Mouse (Mus musculus): ENCODE measurements around the gene Tspan31. TPM values are rescaled to one million over a fixed set of nuclear protein-coding genes. Genes with fewer than 3 reads are reported as not detected.

The Tspan31 gene
- total and polyA plus RNA-seq, 3 experiments: 79.9 to 148 (median 85.9) TPM

- Histone ChIP-seq H3K36me3 (replicated peaks in 1 of 2; ENCODE audit: control insufficient read depth in 1 of 2, insufficient read depth in 1 of 2, low read length in 1 of 2) (peaks cover 10 to 35% of the 10 kb centered on the region in 2 experiments), H3K27me3 (replicated peaks) (no peaks in the 10 kb centered on the region), H3K27ac (ENCODE audit: insufficient read depth, low read depth) (no peak overlapping the region), H3K9ac (ENCODE audit: insufficient read depth, low read depth) (no peak overlapping the region), H3K4me3 (replicated peaks in 1 of 3; ENCODE audit: low read depth in 2 of 3, low read length in 2 of 3, poor library complexity in 1 of 3) (no peak overlapping the region), H3K9me3 (replicated peaks; ENCODE audit: low read length) (no peaks in the 10 kb centered on the region), H3K4me1 (ENCODE audit: control insufficient read depth in 1 of 2, insufficient read depth in 2 of 2) (peaks cover 4 to 16% of the 10 kb centered on the region in 2 experiments), H3K4me2 (ENCODE audit: insufficient read depth, low read depth, poor library complexity, severe bottlenecking) (no peak overlapping the region), H3K79me2 (replicated peaks; ENCODE audit: control insufficient read depth, extremely low read depth, insufficient read depth, poor library complexity, severe bottlenecking) (peaks cover 2% of the 10 kb centered on the region; the same call in 1 of the 2 replicates)
- dilution Hi-C loops (cut with MboI; ENCODE audit: extremely low pct_ligation_motif_present, extremely low pct_unique_long_range_greater_than_20kb, low sequenced_read_pairs): no loop called here
- in situ Hi-C loops (cut with MboI; ENCODE audit: low pct_ligation_motif_present, low pct_unique_long_range_greater_than_20kb, low sequenced_read_pairs): no loop called here
- no peak for DNase-seq (ENCODE audit: extremely low read depth)
- TF ChIP-seq NRF1 (IDR thresholded peaks at IDR 0.05; ENCODE audit: low read depth, low read length): no peak
- TF ChIP-seq CHD1 (IDR thresholded peaks at IDR 0.05; ENCODE audit: low read depth, low read length): no peak
- TF ChIP-seq USF1 (IDR thresholded peaks at IDR 0.05; ENCODE audit: low read depth, low read length): no peak
- no peak for TF ChIP-seq MAFK (IDR thresholded peaks at IDR 0.05; ENCODE audit: insufficient replicate concordance, low read length)
- no peak for TF ChIP-seq MEF2A (IDR thresholded peaks at IDR 0.05; ENCODE audit: borderline replicate concordance, low read depth, low read length)
- TF ChIP-seq ZMIZ1 (IDR thresholded peaks at IDR 0.05; ENCODE audit: low read depth, low read length): no peak
- TF ChIP-seq POLR2AphosphoS2 (IDR thresholded peaks at IDR 0.05; ENCODE audit: low read depth, low read length): no peak
- no peak for TF ChIP-seq MAX (IDR thresholded peaks at IDR 0.05; ENCODE audit: low read length)
Observed at GRCm38 (mm10) chr10:127033301-127033741, 36.7 kb downstream of the Tspan31 start.

- Histone ChIP-seq H3K9me3 (replicated peaks; ENCODE audit: low read length) (no peaks in the 10 kb centered on the region), H3K4me2 (ENCODE audit: insufficient read depth, low read depth, poor library complexity, severe bottlenecking) (peak within 1 kb of the TSS; percentile 23), H3K36me3 (replicated peaks in 1 of 2; ENCODE audit: control insufficient read depth in 1 of 2, insufficient read depth in 1 of 2, low read length in 1 of 2) (peaks cover 32 to 46% of the 10 kb centered on the region in 2 experiments), H3K79me2 (replicated peaks; ENCODE audit: control insufficient read depth, extremely low read depth, insufficient read depth, poor library complexity, severe bottlenecking) (peaks cover 2% of the 10 kb centered on the region; the same call in 1 of the 2 replicates), H3K4me3 (replicated peaks in 1 of 3; ENCODE audit: low read depth in 2 of 3, low read length in 2 of 3, poor library complexity in 1 of 3) (peak within 1 kb of the TSS; percentile 58 to 99 (median 97)), H3K9ac (ENCODE audit: insufficient read depth, low read depth) (peak within 1 kb of the TSS; percentile 98), H3K4me1 (ENCODE audit: control insufficient read depth in 1 of 2, insufficient read depth in 2 of 2) (peaks cover 4 to 16% of the 10 kb centered on the region in 2 experiments), H3K27me3 (replicated peaks) (no peaks in the 10 kb centered on the region), H3K27ac (ENCODE audit: insufficient read depth, low read depth) (peak within 1 kb of the TSS; percentile 65)
- DNase-seq (ENCODE audit: extremely low read depth): peak; percentile 84
- dilution Hi-C loops (cut with MboI; ENCODE audit: extremely low pct_ligation_motif_present, extremely low pct_unique_long_range_greater_than_20kb, low sequenced_read_pairs) (no loop called here), in situ Hi-C loops (cut with MboI; ENCODE audit: low pct_ligation_motif_present, low pct_unique_long_range_greater_than_20kb, low sequenced_read_pairs) (no loop called here)
- TF ChIP-seq IRF4 (IDR thresholded peaks at IDR 0.05; ENCODE audit: low read depth, low read length): peak; percentile 82
- TF ChIP-seq ZNF384 (IDR thresholded peaks at IDR 0.05; ENCODE audit: low read depth, low read length): no peak
- peak; percentile 71; the same call in 1 of the 2 replicates for TF ChIP-seq MAZ (IDR thresholded peaks at IDR 0.05; ENCODE audit: low read depth, low read length)
- TF ChIP-seq ZMIZ1 (IDR thresholded peaks at IDR 0.05; ENCODE audit: low read depth, low read length): peak; percentile 82
- peak; percentile 98 for TF ChIP-seq MYC (IDR thresholded peaks at IDR 0.05; ENCODE audit: low read depth, low read length)
- TF ChIP-seq SMC3 (IDR thresholded peaks at IDR 0.05; ENCODE audit: low read depth, low read length): peak; percentile 76
- peak; percentile 85 for TF ChIP-seq SIN3A (IDR thresholded peaks at IDR 0.05; ENCODE audit: low read length)
- TF ChIP-seq TBP (conservative IDR thresholded peaks at IDR 0.05; ENCODE audit: low read depth, low read length): peak; percentile 50; the same call in 1 of the 2 replicates
- peak; percentile 94; the same call in 1 of the 2 replicates for TF ChIP-seq E2F4 (IDR thresholded peaks at IDR 0.05; ENCODE audit: insufficient replicate concordance, low read depth, low read length)
- TF ChIP-seq NRF1 (IDR thresholded peaks at IDR 0.05; ENCODE audit: low read depth, low read length): peak; percentile 59
- peak; percentile 85 for TF ChIP-seq HCFC1 (IDR thresholded peaks at IDR 0.05; ENCODE audit: low read depth, low read length)
- no peak for TF ChIP-seq UBTF (IDR thresholded peaks at IDR 0.05; ENCODE audit: low read depth, low read length)
- TF ChIP-seq MAX (IDR thresholded peaks at IDR 0.05; ENCODE audit: low read length): peak; percentile 95
- peak; percentile 82 for TF ChIP-seq TCF12 (IDR thresholded peaks at IDR 0.05; ENCODE audit: low read depth, low read length)
- peak; percentile 75; the same call in 1 of the 2 replicates for TF ChIP-seq MEF2A (IDR thresholded peaks at IDR 0.05; ENCODE audit: borderline replicate concordance, low read depth, low read length)
- TF ChIP-seq CTCF (conservative IDR thresholded peaks at IDR 0.05 in 1 of 2, IDR thresholded peaks at IDR 0.05 in 1 of 2; ENCODE audit: low read depth in 2 of 2, low read length in 2 of 2): peak; percentile 60 to 92
- peak; percentile 92 for TF ChIP-seq MXI1 (IDR thresholded peaks at IDR 0.05; ENCODE audit: low read depth, low read length)
- no peak for TF ChIP-seq PAX5 (IDR thresholded peaks at IDR 0.05; ENCODE audit: low read length)
- TF ChIP-seq JUN (IDR thresholded peaks at IDR 0.05; ENCODE audit: insufficient read depth, low read depth, low read length): no peak; the same call in 1 of the 2 replicates
- TF ChIP-seq CHD1 (IDR thresholded peaks at IDR 0.05; ENCODE audit: low read depth, low read length): no peak
- no peak for TF ChIP-seq ZKSCAN1 (IDR thresholded peaks at IDR 0.05; ENCODE audit: borderline replicate concordance, low read depth, low read length)
- 0 out of 2 replicates have a peak, but pooled peaks have one; percentile 23 for TF ChIP-seq JUND (conservative IDR thresholded peaks at IDR 0.05; ENCODE audit: low read depth, low read length)
- TF ChIP-seq KAT2A (IDR thresholded peaks at IDR 0.05; ENCODE audit: insufficient replicate concordance, low read length): peak; percentile 82; the same call in 1 of the 2 replicates
- no peak for TF ChIP-seq RCOR1 (conservative IDR thresholded peaks at IDR 0.05; ENCODE audit: low read depth, low read length)
- peak; percentile 33; the same call in 1 of the 2 replicates for TF ChIP-seq ETS1 (conservative IDR thresholded peaks at IDR 0.05; ENCODE audit: low read depth, low read length)
Observed at GRCm38 (mm10) chr10:127030336-127031296, 39.4 kb downstream of the Tspan31 start, which contains the start of gene Tsfm. Gene Tsfm, minus strand, starts transcription at chr10:127030840.

All from CH12.LX (cell line).